Mouse (Mus musculus) midbrain, embryonic 14.5 days (tissue): Measurements from ENCODE around the gene Ccdc15. TPM values are rescaled to one million over a fixed set of nuclear protein-coding genes. Genes with fewer than 3 reads are reported as not detected.

ENCODE experiments used
- ATAC-seq: fragments of 200-750 bp; cut with Nextera tagmentation; 2 replicates; pipeline ENCODE4 v1.8.0; 2017; ENCODE audit warnings: moderate number of reproducible peaks, moderate library complexity; ENCODE audit not compliant: low FRiP score, low TSS enrichment
- DNase-seq: peaks from one replicate; pipeline ENCODE4 v3.0.0-alpha.2; 2015
- H3K27ac ChIP-seq: fragments of 300-500 bp; sonication (generic); replicated peaks from 2 replicates; pipeline ENCODE4 v1.5.1; 2014; ENCODE audit warnings: mild to moderate bottlenecking, low read depth, low read length, moderate library complexity
- H3K27me3 ChIP-seq: fragments of 300-500 bp; sonication (generic); 2 replicates; pipeline ENCODE4 v1.6.1; 2014; ENCODE audit warnings: low read length, control low read depth, mixed read lengths; ENCODE audit not compliant: control insufficient read depth, insufficient read depth
- H3K36me3 ChIP-seq: fragments of 300-500 bp; sonication (generic); 2 replicates; pipeline ENCODE4 v1.6.1; 2014; ENCODE audit warnings: low read length, control low read depth; ENCODE audit not compliant: control insufficient read depth, insufficient read depth
- H3K4me1 ChIP-seq: fragments of 300-500 bp; sonication (generic); 2 replicates; pipeline ENCODE4 v1.6.1; 2014; ENCODE audit warnings: mild to moderate bottlenecking, antibody characterized with exemption, low read length, control low read depth; ENCODE audit not compliant: control insufficient read depth, insufficient read depth
- H3K4me2 ChIP-seq: fragments of 300-500 bp; sonication (generic); 2 replicates; pipeline ENCODE4 v1.6.1; 2014; ENCODE audit warnings: mild to moderate bottlenecking, low read length, moderate library complexity
- H3K4me3 ChIP-seq: fragments of 300-500 bp; sonication (generic); replicated peaks from 2 replicates; pipeline ENCODE4 v1.5.1; 2014; ENCODE audit warnings: low read depth, low read length
- H3K9ac ChIP-seq: fragments of 300-500 bp; sonication (generic); replicated peaks from 2 replicates; pipeline ENCODE4 v1.6.1; 2014; ENCODE audit warnings: mild to moderate bottlenecking, low read length, moderate library complexity
- H3K9me3 ChIP-seq: fragments of 300-500 bp; sonication (generic); 2 replicates; pipeline ENCODE4 v1.6.1; 2016; ENCODE audit warnings: low read length, control low read depth, mixed read lengths; ENCODE audit not compliant: control insufficient read depth
- WGBS: fragments of 180-500 bp; shearing (Covaris S2); extraction: QIAGEN DNeasy Blood & Tissue Kit; methylation state at CpG from one replicate; pipeline ENCODE4 v1.1.7; 2014; 5-methylcytosine and 5-hydroxymethylcytosine counted together
- polyA plus RNA-seq: library from polyadenylated mRNA; unstranded; fragments of >200 nt; fragmentation: Nextera tagmentation; extraction: Ambion mirVana; gene quantifications from 2 replicates; pipeline ENCODE4 v1.2.1, GENCODE M21; 2014

The Ccdc15 gene
- 8.5 and 9.4 TPM in 2 replicates for polyA plus RNA-seq

DNA sequence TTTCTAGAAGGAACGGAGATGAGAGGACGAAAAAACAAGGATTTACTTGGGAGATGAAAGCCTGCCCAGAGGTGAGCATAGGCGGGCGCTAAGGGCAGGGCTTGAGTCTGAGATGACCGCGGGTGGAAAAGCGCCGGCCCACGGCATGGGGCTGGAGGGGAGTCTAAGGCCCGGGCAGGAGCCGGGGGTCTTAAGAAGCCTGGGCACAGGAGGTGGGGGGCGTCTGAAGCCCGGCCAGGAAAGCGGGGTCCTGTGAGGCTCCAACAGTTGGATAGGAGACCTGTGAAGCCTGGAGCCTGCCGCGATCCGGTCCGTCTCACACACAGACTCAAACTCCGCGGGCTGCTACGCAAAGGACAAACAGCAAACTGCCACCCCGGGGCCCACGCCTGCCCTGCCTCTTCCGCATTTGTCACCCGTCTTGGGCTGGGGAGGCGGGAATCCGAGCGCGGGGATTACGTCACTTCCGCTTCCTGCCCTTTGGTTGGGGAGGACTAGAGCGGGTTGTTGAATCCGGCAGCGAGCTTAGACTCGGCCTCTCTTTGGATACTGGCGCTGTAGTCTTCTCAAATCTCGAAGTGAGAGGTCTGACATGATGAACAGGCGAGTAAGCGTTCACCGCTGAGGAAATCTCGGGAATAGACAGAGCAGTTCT is at the start of gene Ccdc15:
Ccdc15 (minus strand) TSS at position 445 of the 655 bp plus-strand sequence.
- Histone ChIP-seq H3K9ac (peak within 1 kb of the TSS; percentile 66), H3K4me3 (peak within 1 kb of the TSS; percentile 48), H3K27ac (peak within 1 kb of the TSS; percentile 89), H3K4me1 (peaks cover 11% of the 10 kb centered on the region), H3K9me3 (no peaks in the 10 kb centered on the region), H3K4me2 (peak within 1 kb of the TSS; percentile 65), H3K36me3 (0 out of 2 replicates have a peak, but pooled peaks cover 3% of the 10 kb centered on the region), H3K27me3 (no peaks in the 10 kb centered on the region)
- DNase-seq: peak; percentile 98
- peak; percentile 99 for ATAC-seq
- WGBS: under 1% methylated on average over 41 of the region's 41 CpGs

DNA sequence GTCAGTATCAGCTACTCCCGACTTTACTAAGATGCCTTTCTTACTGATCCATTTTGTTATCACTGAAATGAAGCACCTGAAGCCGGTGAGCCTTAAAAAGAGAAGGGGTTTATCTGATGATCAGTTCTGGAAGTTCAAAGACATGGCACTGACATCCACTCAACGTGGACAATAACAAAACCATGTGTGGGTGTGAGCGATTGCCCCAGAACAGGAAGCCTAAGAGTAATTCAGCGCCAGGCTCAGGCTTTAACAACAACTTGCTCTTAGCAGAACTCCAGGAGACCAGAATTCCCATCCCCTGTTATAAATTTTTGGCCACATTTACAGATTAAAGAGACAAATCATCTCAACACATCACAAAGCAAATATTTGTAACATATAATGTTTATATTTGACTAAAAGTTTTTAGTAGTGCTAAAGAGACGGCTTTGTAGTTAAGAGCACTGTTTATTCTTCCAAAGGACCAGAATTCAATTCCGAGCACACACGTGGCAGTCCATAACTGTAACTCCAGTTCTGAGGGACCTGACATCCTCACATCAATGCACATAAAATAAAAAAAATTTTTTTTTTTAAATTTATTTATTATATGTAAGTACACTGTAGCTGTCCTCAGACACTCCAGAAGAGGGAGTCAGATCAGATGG is 45.4 kb upstream of the Ccdc15 start:
- no peak overlapping the region for H3K27ac ChIP-seq
- no peaks in the 10 kb centered on the region for H3K9me3 ChIP-seq
- H3K4me1 ChIP-seq: no peaks in the 10 kb centered on the region
- H3K36me3 ChIP-seq: no peaks in the 10 kb centered on the region
- ATAC-seq (no peak), DNase-seq (no peak)
- H3K4me2 ChIP-seq: no peak overlapping the region
- no peaks in the 10 kb centered on the region for H3K27me3 ChIP-seq
- WGBS: 82% methylated on average over 8 of the region's 8 CpGs
- no peak overlapping the region for H3K4me3 ChIP-seq
- no peak overlapping the region for H3K9ac ChIP-seq

DNA sequence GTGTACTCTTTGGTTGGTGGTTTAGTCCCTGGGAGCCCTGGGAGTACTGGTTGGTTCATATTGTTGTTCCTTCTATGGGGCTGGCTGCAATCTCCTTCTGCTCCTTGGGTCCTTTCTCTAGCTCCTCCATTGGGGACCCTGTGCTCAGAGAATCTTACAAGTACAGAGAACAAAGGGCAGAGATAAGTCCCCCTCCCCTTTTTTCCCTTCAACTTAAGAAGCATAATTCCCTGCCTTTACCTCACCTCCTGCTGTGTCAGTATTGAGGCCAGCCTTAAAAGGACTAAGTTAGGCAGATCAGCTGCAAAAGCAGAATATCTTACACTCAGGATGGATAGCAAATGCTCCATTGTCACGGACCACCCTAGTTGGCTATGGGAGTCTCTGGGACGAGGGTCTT is 43.8 kb upstream of the Ccdc15 start:
- Histone ChIP-seq H3K4me1 (no peaks in the 10 kb centered on the region), H3K4me2 (no peak overlapping the region), H3K9me3 (no peaks in the 10 kb centered on the region), H3K36me3 (no peaks in the 10 kb centered on the region), H3K9ac (no peak overlapping the region), H3K27me3 (no peaks in the 10 kb centered on the region), H3K4me3 (no peak overlapping the region), H3K27ac (no peak overlapping the region)
- no peak for DNase-seq
- no peak for ATAC-seq
- WGBS: 52% methylated on average over 2 of the region's 2 CpGs

DNA sequence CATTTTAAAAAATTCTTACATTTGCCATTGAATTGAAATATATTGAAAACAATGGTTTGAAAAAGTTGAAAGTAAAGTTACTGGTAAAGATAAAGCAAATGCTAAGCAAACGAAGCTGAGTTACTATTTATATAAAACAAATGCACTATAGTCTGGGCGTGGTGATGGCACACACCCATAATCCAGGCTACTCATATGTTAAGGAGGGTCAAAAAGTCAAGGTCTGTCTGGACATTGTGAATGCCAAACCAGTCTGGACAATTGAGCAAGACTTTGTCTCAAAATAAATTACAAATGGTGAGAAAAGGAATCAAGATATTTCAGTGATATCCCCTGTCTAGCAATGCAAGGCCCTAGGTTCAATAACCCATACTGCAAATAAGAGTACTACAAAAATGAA is 42.7 kb upstream of the Ccdc15 start:
- no peak for ATAC-seq
- DNase-seq: no peak
- H3K36me3 ChIP-seq: no peaks in the 10 kb centered on the region
- no peaks in the 10 kb centered on the region for H3K4me1 ChIP-seq
- WGBS: 71% methylated on average over 2 of the region's 2 CpGs
- H3K27ac ChIP-seq: no peak overlapping the region
- H3K27me3 ChIP-seq: no peaks in the 10 kb centered on the region
- H3K9ac ChIP-seq: no peak overlapping the region
- H3K9me3 ChIP-seq: no peaks in the 10 kb centered on the region
- H3K4me2 ChIP-seq: no peak overlapping the region
- no peak overlapping the region for H3K4me3 ChIP-seq

DNA sequence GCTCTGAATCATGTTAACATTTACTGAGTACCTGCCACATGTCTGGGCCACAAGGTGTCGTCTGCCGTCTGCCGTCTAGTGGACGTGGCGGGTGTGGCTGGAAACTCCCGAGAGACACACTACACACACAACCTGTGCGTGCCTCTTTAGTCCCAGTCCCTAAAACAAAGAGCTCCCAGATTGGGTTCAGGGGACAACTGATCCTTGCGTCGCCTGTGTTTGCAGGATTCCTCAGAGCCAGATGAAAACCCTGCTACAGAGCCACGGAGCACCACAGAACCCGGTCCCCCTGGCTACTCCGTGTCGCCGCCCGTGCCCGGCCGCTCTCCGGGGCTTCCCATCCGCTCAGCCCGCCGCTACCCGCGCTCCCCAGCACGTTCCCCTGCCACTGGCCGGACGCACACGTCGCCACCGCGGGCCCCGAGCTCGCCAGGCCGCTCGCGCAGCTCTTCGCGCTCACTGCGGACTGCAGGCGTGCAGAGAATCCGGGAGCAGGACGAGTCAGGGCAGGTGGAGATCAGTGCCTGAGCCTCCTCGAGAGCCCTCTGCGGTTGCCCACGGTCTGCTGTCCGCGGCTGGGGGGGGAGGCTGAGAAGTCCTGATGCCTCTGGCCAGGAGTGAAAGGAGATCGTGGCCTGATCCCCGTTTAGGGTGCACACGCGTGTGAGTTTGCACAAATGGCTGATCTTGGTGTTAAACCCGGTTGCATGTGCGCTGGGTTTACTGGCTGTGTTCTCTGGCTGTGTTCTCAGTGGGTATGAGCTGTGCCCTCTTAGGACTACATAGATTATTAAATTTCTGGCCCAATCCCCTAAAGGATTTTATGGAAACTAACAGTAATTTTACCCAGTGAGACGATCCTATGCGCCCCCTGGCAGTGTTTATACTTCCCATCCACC is 36.3 kb upstream of the Ccdc15 start:
- WGBS: 7% methylated on average over 54 of the region's 54 CpGs
- DNase-seq: peak; percentile 79

DNA sequence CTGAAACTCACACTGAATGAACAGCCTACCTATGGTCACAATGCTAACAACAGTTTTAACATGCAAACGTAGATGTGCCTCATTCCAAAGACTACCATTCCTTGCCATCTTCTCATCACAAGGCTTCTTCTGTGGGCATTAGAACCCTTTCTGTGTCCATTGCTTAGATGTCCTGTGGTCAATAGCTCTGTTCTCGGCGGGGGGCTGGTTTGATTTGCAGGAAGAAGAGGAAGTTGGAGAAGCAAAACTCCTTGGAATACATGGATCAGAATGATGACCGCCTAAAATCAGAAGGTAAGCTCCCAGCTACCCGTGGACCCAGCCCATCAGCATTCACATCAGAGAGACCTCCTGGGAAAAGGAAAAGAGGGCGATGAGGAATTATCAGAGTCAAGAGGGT is 34.9 kb upstream of the Ccdc15 start:
- ATAC-seq: no peak
- H3K9ac ChIP-seq: no peak overlapping the region
- no peaks in the 10 kb centered on the region for H3K36me3 ChIP-seq
- 96% methylated on average over 6 of the region's 6 CpGs for WGBS
- DNase-seq: no peak
- no peak overlapping the region for H3K27ac ChIP-seq
- H3K9me3 ChIP-seq: no peaks in the 10 kb centered on the region
- 0 out of 2 replicates have a peak, but pooled peaks cover 3% of the 10 kb centered on the region for H3K4me1 ChIP-seq
- no peak overlapping the region for H3K4me3 ChIP-seq
- no peaks in the 10 kb centered on the region for H3K27me3 ChIP-seq
- no peak overlapping the region for H3K4me2 ChIP-seq

More for the DNA sequence above, 36.3 kb upstream of the Ccdc15 start:
- Histone ChIP-seq H3K4me1 (0 out of 2 replicates have a peak, but pooled peaks cover 3% of the 10 kb centered on the region), H3K36me3 (no peaks in the 10 kb centered on the region), H3K4me2 (peak overlapping the region; percentile 81), H3K9ac (peak overlapping the region; percentile 79), H3K9me3 (no peaks in the 10 kb centered on the region), H3K4me3 (peak overlapping the region; percentile 49), H3K27ac (peak overlapping the region; percentile 61), H3K27me3 (no peaks in the 10 kb centered on the region)
- peak; percentile 75 for ATAC-seq

DNA sequence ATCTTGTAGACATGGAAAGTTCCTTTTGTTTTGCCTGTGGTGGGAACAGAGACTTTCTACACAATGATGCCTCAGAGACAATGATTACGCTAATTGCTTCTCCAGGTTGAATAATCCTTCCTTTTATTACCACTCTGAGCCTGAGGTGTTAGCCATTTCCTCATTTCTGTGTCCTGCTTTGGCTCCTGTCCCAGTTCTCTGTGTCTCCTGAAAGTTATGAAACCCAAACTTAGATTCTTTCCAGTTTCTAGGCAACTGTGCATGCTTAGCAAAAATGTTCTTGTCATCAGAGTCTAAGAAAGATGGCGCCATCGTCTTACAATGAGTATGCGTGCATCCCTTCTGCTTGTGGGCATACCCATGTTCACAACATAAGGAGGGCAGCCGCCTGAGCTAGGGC is 27.5 kb upstream of the Ccdc15 start:
- WGBS: 85% methylated on average over 5 of the region's 5 CpGs
- no peaks in the 10 kb centered on the region for H3K9me3 ChIP-seq
- DNase-seq: no peak
- no peaks in the 10 kb centered on the region for H3K27me3 ChIP-seq
- no peaks in the 10 kb centered on the region for H3K36me3 ChIP-seq
- H3K27ac ChIP-seq: no peak overlapping the region
- H3K4me3 ChIP-seq: no peak overlapping the region
- H3K4me2 ChIP-seq: no peak overlapping the region
- no peak overlapping the region for H3K9ac ChIP-seq
- no peak for ATAC-seq
- H3K4me1 ChIP-seq: no peaks in the 10 kb centered on the region

DNA sequence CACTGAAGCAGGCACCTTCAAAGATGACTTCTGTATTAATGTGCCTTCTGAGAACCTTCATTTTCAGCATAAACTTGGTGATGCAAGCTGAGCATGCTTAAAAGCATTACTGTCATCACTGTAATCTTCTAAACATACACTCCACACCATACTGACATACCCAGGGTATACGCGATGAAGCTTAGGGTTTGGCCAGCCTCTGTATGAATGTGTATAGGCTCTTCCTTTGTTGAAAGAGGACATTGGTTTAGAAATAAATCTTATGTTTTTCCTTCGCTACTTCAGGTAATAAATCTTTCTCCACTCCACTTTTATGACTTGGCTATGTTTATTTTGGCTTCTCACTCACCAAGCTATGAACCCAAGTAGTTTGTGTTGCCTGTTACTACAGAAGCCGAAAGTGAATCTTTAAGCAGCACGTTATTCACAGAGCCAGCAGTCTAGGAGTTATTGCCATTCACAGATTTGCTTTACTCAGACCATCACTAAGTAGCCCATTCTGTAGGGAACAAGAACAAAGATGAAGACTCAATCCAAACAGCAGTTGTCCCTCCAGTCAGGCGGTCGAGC is 23.1 kb upstream of the Ccdc15 start:
- Histone ChIP-seq H3K27me3 (no peaks in the 10 kb centered on the region), H3K36me3 (no peaks in the 10 kb centered on the region), H3K27ac (no peak overlapping the region), H3K9me3 (no peaks in the 10 kb centered on the region), H3K9ac (no peak overlapping the region), H3K4me3 (no peak overlapping the region), H3K4me2 (no peak overlapping the region), H3K4me1 (no peaks in the 10 kb centered on the region)
- DNase-seq (no peak), ATAC-seq (no peak)
- 82% methylated on average over 7 of the region's 7 CpGs for WGBS
